Mouse (Mus musculus) B cell, adult 2 months (primary cell): ENCODE results near the gene Etl4.

Experiments used
- DNase-seq, 2 experiments: peaks; one replicate each; pipeline ENCODE4 v3.0.0; 2022

The Etl4 gene

GRCm38 (mm10) chr2:20583032-20583431 is 673.5 kb downstream of the Etl4 start:
- no peak for DNase-seq

- DNase-seq: no peak
These were observed 674.1 kb downstream of the Etl4 start for GRCm38 (mm10) chr2:20583562-20584153.

GRCm38 (mm10) chr2:20587913-20588312 is 678.3 kb downstream of the Etl4 start:
- no peak for DNase-seq

- no peak for DNase-seq
These were observed 679.1 kb downstream of the Etl4 start for GRCm38 (mm10) chr2:20588631-20589030.

- no peak for DNase-seq
These were observed 684.5 kb downstream of the Etl4 start for GRCm38 (mm10) chr2:20594129-20594528.

- DNase-seq: no peak
These were observed 685.4 kb downstream of the Etl4 start for GRCm38 (mm10) chr2:20595000-20595399.

GRCm38 (mm10) chr2:20596558-20596957 is 687.0 kb downstream of the Etl4 start:
- DNase-seq: no peak

- DNase-seq: no peak
These were observed 687.6 kb downstream of the Etl4 start for GRCm38 (mm10) chr2:20597193-20597592.

- DNase-seq: no peak
These were observed 693.1 kb downstream of the Etl4 start for GRCm38 (mm10) chr2:20602656-20603055.

GRCm38 (mm10) chr2:20603536-20603935 is 694.0 kb downstream of the Etl4 start:
- DNase-seq: no peak

- no peak for DNase-seq
These were observed 694.4 kb downstream of the Etl4 start for GRCm38 (mm10) chr2:20603991-20604390.

- DNase-seq: no peak
These were observed 699.6 kb downstream of the Etl4 start for GRCm38 (mm10) chr2:20609203-20609602.

GRCm38 (mm10) chr2:20615948-20616347 is 706.4 kb downstream of the Etl4 start:
- no peak for DNase-seq

- DNase-seq: no peak
These were observed 708.8 kb downstream of the Etl4 start for GRCm38 (mm10) chr2:20618396-20618795.

GRCm38 (mm10) chr2:20619881-20620280 is 710.3 kb downstream of the Etl4 start:
- DNase-seq: no peak

GRCm38 (mm10) chr2:20629156-20629712 is 719.7 kb downstream of the Etl4 start:
- no peak for DNase-seq

- DNase-seq: no peak
These were observed 729.0 kb downstream of the Etl4 start for GRCm38 (mm10) chr2:20638604-20639003.

GRCm38 (mm10) chr2:20639721-20640120 is 730.1 kb downstream of the Etl4 start:
- DNase-seq: no peak

- no peak for DNase-seq
These were observed 733.2 kb downstream of the Etl4 start for GRCm38 (mm10) chr2:20642818-20643217.

GRCm38 (mm10) chr2:20649817-20650216 is 740.2 kb downstream of the Etl4 start:
- DNase-seq: no peak

GRCm38 (mm10) chr2:20653116-20653515 is 743.5 kb downstream of the Etl4 start:
- DNase-seq: no peak

- no peak for DNase-seq
These were observed 744.5 kb downstream of the Etl4 start for GRCm38 (mm10) chr2:20654058-20654457.

GRCm38 (mm10) chr2:20654598-20655340 is 745.2 kb downstream of the Etl4 start:
- DNase-seq: no peak

GRCm38 (mm10) chr2:20655341-20655612 is 745.7 kb downstream of the Etl4 start:
- no peak for DNase-seq

- no peak for DNase-seq
These were observed 748.3 kb downstream of the Etl4 start for GRCm38 (mm10) chr2:20657856-20658255.
